Mouse (Mus musculus) WW6 (cell line): ENCODE measurements around the gene Ap2a1.

Experiments used
- DNase-seq: peaks from one replicate; pipeline ENCODE4 v3.0.0-alpha.2; 2013; ENCODE audit warnings: low read depth, low spot score

The Ap2a1 gene

DNA sequence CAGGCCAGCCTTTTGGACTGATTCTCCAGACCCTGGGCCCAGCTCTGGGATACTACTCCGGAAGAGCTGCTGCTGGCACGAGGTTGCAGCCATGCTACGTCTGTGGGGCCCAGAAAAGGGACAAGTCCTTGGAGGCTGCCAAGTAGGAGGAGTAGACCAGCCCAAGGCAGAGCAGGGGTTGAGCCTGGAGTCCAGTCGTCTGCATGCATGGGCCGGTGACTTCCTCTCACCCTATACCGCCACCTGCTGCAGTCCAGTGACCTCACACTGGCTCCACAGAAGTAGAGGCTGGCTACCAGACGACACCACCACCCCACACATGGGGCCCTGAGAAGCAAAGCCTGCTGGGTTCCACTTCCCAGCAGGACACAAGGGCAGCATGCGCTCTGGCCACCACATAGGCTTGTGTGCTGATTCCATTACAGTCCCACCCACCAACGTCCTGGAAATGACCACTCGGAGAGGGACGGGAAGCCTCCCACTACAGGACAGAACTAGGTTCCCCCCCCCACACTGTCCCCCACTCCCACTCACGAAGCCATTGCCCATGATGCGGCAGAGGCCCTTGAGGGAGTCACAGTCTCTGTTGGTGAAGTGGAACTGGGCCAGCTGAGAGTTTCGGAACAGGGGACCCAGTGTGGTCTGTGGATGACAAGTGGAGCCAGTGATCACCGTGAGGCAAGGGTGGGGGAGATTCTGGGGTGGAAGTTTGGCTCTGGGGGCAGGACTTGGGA lies 62.9 kb downstream of the Ap2a1 start:
- no peak for DNase-seq

DNA sequence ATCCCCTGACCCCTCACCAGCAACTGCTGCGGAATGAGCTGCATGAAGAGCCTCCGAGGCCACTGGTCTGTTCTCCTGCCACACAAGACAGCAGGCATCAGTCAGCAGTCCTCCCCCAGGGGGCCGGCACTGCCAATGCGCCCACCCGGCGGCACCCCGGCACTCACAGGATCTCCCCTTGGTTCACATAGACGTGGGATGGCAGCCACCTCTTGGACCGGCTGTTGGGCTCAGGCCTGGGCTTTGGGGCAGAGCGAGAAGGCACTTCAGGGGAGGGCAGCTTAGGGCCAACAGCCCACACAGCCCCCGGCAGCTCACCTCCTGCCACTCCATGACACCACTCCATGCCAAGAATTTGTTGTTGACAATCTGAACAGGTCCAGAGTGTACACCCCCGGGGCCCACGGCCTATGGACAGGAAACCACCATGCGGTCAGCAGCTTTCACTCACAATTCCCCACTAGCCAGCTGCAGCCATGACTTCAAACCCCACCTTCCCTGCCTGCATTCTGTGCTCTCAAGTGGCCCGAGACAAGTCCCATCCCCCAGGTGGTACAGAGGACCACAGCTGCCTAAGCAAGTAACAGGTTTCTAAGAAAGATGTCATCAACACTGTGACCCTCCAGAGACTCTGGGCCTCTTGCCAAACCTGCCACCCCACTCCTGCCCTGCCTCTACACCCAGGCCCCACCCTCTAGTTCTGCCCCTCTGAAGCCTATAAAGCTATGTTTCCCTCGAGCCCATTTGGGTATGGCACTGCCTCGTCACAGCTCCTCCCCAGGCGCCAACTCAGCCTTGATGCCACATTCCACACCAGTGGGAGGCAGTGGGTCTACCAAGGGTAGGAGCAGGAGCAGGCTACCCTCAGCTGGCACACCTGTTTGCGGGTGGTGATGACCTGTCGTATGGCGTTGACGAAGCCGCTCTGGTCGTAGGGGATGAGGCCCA lies 64.4 kb downstream of the Ap2a1 start:
- DNase-seq = no peak

DNA sequence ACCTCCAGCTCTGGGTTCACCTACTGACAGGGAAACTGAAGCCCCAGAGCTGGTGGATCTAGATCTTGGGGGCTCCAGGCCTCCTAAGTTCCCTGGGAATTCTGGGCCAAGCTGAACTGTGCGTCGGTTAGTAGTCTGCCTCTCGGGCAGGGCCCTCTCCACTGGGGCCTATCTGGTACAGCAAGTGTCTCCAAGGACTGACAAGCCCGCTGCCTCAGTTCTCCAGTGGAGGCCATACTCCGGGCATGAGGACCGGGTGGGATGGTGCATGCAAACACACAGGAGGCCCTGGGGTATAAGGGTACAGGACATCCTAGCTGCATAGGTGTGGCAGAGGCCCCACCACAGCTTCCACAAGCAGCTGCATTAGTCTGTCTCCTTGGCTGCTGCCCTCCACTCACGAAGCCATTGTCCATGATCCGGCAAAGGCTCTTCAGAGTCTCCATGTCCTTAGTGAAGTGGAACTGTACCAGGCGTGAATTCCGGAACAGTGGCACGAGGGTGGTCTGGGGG lies 65.3 kb downstream of the Ap2a1 start:
- DNase-seq = no peak

DNA sequence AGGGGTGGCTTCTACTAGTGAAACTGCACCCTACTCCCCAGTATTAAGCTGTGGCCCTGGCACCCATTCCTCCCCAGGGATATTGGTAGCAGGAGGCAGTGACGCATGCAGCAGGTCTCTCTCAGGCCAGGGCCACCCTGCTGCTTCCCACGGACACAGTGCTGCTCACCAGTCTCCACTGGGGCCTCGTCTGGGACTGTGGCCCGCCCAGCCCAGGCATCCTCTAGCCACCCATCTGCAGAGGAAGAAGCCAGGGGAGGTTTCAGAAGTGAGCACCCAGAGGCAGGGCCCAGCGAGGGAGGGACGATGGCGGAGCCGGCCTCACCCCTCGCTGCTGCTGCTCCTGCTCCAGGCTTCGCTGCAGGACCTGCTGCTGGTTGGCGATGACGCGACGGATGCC lies 66.1 kb downstream of the Ap2a1 start:
- DNase-seq = no peak

DNA sequence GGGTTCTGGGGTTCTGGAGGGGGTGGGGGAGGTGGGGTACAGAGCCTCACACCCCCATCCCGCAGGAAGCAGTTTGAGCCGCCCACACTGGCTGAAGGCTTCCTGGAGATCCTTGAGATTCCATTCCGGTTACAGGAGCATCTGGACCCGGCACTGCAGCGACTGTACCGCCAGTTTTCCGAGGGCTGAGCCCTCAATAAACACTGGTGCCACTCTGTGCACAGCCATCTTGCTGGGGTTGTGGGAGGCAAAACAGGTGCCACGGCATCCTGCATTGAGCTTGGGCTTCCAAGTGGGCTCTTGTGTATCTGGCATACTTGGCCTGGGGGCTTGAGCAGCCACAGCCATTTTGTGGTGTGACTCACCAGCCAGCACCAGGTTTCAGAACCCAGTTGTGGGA lies 66.9 kb downstream of the Ap2a1 start:
- no peak for DNase-seq

DNA sequence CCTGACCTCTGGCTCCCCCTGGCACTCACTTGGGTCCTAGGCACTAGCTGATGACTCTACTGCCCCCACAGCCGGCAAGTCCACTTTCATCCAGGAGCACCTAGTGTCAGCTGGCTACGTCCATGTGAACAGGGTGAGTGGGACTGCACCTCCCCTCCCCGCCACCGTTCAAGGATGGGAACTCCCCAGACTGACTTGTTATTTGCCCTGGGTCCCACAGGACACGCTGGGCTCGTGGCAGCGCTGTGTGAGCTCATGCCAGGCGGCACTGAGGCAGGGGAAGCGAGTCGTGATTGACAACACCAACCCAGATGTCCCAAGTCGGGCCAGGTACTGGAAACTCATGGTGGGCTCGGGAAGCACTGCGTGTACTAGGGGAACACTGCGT lies 67.9 kb downstream of the Ap2a1 start:
- no peak for DNase-seq

DNA sequence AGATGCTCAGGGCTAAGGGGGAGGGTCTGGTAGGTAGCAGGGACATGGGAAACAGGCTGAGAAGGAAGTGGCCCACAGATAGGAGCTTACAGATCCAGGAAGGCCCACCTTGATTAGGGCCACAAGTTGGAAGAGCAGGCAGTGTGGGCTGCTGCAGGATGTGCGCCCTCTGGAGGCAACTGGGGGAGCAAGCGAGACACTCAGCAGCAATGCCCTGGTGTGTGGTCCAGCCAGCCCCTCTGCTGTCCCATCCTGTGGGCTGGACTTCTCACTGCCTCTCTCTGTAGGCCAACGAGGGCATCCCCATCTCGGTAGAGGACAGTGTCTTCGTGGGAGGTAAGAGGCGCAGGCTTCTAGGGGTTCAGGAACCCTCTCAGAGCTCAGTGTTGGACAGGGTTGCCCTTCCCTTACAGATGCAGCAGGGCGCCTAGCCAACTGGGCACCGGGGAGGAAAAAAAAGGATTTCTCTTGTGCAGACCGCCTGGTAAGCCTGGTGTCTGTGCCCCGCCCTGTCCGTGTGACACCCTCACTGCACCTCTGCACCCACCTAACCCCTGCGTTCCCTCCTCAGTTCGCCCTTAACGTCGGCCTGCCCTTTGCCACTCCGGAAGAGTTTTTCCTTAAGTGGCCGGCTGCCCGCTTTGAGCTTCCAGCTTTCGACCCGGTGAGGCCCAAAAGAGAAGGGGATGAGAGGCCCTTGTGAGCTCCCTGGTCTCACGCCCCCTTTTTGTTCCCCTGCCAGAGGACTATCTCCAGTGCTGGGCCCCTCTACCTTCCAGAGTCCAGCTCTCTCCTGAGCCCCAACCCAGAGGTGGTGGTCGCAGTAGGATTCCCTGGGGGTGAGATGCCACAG lies 68.5 kb downstream of the Ap2a1 start:
- no peak for DNase-seq

DNA sequence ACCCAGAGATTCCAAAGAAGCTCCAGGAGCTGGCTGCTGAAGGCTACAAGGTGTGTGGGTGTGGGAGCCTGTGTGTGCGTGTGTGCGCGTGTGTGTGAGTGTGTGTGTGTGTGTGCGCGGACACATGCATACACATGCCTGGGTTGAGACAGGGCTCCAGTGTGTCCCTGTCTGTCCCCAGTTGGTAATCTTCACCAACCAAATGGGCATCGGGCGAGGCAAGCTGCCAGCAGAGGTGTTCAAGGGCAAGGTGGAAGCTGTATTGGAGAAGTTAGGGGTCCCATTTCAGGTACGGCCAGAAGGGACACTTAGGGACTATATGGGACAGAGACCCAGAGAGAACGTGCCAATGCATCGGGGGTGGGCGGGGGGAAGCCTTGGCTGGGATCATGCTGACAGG lies 69.4 kb downstream of the Ap2a1 start:
- no peak for DNase-seq

DNA sequence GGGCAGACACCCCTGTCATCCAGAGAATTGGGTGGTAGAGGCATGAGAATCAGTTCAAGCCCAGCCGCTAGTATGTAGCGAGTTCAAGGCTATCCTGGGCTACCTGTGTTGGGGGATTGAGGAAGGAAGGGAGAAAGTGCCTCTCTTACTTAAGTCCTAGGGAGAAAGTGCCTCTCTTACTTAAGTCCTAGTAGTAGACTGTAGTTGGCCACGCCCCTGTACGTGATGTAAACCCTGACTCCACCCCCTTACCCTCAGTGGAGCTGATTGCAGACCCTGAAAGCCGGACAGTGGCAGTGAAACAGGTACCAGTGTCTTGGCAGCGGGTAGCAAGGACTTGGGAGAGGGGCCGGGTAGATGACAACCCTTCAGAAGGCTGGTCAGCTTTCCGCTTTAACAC lies 71.4 kb downstream of the Ap2a1 start:
- DNase-seq = no peak

DNA sequence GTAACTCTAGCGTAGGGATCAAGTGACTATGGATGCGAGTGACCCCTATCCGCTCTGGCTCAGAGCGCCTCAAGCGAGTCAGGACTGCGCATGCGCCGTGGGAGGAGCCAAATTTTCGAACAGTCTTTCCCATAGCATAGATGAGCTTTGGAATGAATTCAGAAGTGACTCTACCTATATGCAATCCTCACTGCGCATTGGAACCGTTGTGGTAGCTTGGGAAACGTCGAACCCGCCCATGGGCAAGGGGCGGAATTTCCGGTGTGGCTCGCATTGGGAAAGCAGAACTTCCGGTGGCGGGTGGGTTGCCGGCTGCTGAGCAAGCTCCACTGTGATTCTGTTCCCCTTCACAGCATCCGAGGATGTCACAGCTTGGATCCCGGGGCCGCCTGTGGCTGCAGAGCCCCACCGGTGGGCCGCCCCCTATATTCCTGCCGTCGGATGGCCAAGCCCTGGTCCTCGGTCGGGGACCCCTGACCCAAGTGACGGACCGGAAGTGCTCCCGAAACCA lies 72.2 kb downstream of the Ap2a1 start, which contains the start of gene Pnkp:
Gene Pnkp, plus strand, starts transcription at position 98 of the 511 bp plus-strand sequence.
- peak; percentile 75 for DNase-seq

DNA sequence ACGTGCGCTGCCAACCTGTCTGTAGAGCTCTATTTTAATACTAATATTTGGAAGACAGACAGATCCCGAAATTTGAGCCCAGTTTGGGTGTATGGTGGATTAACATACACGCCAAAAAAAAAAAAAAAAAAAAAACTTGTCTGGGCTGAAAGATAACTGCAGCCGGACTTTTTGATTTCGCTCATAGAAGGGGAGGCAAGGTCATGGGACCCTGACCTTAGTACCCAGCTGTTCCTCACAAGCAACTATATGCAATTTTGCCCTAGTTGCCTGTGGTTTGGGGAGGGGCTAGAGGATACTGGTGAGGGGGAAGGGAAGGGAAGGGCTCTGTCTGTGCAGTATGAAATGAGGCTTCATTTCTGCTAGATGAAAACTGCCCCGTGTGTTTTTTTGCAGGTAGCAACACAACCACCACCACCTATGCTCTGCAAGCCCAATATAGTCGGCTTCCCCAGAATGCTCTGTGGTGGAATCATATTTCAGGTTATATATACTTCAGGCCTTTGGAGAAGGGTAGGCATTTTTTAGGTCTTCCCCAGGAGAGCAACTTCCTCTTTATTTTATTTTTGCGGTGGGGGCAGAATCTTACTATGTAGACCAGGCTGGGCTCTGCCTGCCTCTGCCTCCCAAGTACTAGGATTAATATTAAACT lies 72.9 kb downstream of the Ap2a1 start:
- DNase-seq = no peak

DNA sequence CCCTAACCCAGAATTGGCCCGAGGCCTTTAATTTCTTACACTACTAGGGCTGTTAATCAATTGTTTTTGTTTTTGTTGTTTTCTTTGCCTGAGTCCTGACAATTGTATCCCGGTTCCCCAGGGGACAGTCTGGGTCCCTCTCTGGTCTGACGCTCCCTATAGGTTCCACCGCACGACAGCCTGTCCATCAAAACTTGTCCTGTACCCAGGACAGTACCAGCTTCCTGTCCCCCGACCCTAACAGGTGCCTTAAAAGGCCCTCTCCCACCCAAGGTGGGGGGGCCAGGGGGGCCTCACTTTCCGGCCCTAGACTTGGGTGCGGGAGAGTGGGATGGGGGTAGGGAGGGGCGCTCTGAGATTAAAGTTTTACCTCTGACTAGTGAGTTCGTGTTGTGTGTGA lies 74.3 kb downstream of the Ap2a1 start:
- DNase-seq = no peak

DNA sequence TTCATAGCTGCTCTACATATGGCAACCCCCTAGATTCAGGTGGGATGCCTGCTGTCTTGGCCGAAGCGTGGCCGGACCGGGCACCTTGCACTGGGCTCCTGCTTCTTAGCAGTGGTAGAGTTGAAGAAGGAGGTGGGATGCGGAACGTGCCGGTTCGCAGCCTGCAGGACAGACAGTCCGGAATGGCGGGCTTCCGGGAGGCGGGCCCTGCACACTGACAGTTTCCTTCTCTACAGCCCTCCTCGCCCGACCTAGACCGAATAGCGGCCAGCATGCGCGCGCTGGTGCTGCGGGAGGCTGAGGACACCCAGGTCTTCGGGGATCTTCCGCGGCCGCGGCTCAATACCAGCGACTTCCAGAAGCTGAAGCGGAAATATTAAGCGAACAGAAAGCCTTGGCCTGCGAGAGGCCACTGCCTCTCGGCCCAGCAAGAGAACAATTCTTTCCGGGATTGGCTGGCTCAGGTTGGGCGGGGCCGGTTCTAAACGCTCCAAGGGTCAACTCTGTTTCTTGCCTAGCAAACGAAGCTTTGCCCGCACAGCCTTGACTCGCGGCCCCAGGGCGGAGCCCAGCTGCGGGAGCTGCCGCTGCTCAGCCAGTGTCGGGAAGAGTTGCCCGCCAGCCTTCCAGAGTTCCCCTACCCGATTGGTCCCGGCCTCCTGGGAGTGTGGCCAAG lies 74.8 kb downstream of the Ap2a1 start:
- DNase-seq = no peak

DNA sequence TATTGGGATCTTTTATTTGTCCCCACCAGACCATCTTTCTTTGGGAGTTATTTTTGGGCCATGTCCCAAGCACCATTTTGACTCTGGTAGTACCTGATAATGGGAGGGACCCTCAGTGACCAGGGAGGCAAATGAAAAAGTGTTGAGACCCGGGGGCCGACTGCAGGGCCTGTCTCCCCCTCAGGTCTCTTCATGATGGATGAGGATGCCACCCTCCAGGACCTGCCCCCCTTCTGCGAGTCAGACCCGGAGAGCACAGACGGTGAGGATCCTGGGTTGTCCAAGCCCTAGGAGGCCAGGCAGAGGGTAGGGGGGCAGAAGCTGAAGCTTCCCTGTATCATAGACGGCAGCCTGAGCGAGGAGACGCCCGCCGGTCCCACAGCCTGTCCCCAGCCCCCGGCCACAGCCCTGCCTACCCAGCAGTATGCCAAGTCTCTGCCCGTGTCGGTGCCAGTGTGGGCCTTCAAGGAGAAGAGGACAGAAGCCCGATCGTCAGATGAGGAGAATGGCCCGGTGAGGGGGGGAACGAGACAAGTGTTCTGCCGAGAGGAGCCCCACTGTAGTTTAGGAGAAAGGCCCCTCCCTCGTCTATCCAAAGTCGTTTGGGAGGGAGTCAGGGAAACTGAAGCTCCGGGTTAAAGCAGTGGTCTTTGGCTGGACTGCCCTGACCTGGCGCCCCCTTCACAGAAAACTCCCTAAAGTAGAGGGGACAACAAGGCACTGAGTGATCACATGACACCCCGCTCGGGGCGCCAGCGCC lies 75.5 kb downstream of the Ap2a1 start:
- DNase-seq = no peak

DNA sequence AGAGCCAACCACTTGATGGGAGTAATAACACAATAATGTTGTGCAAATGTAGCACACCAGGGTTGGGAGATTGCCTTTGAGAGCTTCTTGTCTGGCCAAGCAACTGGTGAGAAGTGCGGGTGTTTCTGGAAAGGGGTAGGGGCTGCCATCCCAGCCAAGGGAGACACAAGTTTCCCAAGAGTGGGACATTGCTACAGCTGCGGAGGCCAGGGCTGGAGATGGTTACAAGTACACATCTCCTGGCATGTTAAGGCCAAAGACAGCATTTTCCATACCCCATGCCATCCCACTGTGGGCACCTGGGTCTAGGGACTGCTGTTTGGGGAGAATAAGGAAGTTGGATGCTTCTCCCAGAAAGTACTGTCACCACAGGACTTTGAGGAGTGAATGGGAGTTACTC lies 76.2 kb downstream of the Ap2a1 start:
- DNase-seq = no peak

DNA sequence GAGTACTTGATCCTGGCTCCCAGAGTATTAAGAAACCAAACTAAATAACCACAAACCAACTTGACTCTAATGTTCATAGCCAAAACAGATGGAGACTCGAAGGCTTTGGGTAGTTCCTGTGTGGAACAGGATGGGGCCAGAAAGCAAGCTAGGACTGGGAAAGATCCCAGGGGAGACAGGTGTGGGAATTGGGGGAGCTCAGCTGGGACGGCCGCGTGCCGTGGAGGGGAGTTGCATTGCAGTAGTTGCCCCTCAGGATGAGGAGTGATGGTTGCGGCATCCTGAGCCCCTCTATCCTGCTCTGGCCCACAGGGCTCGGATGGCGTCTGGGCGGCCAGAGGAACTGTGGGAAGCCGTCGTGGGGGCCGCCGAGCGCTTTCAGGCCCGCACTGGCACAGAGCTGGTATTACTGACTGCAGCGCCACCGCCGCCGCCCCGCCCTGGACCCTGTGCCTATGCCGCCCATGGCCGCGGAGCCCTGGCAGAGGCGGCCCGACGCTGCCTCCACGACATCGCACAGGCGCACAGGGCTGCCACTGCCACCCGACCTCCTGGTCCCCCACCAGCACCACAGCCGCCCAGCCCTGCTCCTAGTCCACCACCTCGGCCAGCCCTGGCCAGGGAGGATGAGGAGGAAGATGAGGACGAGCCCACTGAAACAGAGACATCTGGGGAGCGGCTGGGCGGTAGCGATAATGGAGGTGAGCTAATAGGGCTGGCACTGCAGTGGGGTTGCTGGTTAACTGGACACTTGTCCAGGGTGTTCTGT lies 76.9 kb downstream of the Ap2a1 start:
- DNase-seq = no peak

DNA sequence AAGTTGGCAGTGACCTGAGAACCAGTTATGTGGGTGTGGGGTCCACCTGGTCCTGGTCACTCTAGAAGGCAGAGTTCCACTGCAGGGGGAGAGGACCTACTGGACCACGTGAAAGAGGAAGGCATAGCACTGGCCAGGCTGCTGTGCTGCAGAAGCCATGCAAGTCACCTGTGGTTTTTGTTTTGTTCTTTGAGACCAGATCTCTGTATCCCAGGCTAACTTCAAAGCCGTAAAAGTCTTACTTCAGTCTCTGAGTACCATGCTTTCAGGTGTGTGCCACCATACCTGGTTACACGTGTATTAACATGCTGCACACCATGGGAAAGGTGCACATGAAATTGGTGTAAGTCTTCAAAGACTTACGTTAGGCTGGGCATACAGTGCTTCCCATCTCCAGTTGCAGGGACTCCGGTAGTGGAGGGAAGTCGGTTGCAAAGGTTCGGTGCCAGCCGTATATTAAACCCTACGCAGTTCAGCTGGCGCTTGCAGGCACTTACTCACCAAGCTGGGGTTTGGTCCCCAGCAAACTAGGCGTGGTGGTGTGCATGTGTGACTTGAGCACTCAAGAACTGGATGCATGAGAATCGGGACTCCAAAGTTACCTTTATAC lies 77.6 kb downstream of the Ap2a1 start:
- no peak for DNase-seq
